Mouse (Mus musculus) pancreas, adult 10 weeks (tissue): ENCODE results near the gene Tcn2. TPM values are rescaled to one million over a fixed set of nuclear protein-coding genes. Genes with fewer than 3 reads are reported as not detected.

ENCODE experiments used
- polyA plus RNA-seq: library from polyadenylated mRNA; stranded (reverse); fragments of 350-450 nt; fragmentation: Illumina TruSeq; extraction: RNeasy Lipid Tissue Mini Kit (QIAGEN cat#74804); gene quantifications from one replicate; pipeline ENCODE4 v1.2.3, GENCODE M21; 2015; ENCODE audit warnings: low read depth, low replicate concordance; ENCODE audit not compliant: insufficient read depth

Gene Tcn2
- 27.4 TPM for polyA plus RNA-seq

DNA sequence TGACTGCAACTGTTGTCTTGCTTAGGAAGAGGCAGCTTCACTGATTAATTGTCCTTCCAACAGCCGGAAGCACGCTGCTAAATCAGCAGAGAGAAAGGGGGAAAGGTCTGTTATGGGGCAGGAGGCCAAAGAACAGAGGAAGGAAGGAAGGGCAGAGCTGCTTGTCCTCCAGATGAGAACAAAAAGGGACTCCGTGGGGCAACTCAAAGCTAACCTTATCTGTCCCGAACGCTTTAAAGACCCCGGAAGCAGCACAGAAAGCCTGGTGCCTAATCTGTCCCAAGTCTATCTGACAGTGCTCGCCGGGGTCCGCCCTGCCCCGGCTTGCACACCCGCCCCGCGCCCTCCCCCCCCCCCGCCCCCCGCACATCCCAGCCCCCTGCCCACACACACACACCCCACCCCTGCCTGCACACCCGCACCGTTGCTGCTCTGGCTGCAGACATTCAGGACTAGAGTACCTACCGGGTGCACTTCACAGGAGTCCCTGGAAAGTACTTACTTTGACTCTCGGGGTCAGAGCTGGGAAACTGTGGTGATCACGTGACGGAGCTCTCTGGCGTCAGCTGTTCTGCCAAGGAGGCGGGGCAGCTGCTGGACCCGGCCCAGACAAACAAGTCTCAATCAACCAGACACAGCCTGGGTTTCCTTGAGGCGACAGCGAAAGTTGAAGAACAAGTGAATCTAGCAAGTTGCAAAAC is at the start of gene Tcn2:
Tcn2 (minus strand) TSS at position 649 of the 701 bp plus-strand sequence.

DNA sequence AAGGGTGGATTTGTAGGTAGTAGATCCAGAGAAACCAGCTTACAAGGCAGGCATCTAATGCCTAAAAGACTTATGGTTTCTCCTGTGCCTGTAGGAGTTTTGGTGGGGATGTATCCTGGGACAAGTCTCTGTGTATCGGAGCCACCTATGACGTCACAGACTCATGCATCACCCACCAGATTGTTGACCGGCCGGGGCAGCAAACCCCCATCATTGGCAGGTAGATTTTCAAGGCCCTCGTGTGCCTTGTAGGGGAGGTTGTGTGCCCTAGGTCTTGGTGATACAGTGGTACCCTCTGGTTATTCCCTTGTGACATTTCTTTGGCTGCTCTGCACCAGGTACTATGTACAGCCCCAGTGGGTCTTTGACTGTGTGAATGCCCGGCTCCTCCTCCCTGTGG is 44.7 kb upstream of the Tcn2 start, which contains the start of gene 4930556J24Rik:
4930556J24Rik (minus strand) TSS at position 101 of the 400 bp plus-strand sequence.

DNA sequence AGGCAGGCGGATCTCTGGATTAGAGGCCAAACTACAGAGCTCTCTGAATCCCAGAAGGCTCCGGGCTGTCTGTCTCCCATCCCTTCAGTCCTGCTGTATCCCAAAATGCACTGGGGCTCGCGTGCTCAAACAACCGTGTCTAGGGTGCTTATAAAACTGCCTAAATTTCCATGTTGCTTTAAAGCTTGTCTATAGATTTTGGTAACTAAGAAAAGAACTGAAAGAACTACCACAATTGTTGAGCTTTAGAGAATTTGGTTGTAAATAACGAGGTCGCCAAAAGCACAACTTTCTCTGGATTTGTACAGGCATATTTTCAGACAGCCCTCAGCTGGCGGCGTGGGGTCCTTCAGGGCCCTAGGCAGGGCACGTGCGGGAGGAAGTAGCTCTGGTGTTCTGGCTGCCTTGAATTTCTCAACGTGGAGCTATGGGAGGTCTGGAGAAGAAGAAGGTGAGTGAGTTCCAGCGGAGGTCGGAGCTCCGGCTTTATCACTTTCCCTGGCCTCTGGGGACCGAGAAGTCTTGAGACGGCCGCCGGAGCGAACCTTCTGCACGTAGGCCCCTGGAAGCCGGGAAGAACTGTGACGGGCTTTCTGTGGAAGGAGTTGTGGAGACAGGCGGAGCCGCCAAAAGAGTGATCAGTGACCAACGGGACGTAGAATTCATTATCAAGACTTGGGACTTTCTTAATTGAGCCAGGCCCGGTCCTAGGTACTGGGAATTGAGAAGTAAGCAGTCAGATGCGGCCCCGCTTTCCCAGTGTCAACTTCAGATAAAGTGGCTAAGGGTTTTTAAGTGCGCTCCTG is 31.9 kb upstream of the Tcn2 start, which contains the start of gene Pes1:
Pes1 (plus strand) TSS at position 366 of the 806 bp plus-strand sequence.

DNA sequence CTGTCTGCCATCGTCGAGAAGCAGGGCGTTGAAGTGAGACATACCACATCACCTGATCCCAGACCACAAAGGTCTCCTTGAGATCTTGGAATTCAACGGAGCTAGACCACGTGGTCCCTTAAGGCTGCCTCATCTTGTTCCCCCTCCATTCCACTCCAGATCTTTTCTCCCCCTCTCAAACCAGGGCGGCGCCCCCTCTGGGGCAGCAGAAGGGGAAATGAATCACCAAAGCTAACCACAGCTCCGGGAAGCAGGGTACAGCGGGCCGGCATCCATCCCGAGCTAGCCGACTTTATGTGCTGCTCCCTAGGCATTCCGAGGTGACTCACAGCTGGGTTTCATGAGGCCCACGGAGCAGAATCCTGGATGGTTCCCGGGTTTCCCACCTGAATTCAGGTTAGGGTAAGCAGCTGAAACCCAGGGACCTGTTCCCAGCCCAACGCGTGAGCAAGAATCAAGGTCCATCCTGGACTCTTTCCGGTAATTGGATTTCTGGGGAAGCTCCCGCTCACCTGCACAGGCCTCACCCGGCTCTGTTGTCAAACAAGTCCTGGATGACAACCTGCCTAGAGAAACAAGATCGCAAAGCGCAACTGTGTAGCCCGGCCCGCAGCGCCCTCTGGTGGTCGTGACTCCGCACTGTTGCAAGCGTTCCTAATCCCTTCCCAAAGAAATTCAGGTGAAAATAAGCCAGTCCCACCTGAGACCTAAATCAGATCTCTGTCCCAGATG is 17.7 kb downstream of the Tcn2 start, which contains the start of gene Slc35e4:
Slc35e4 (minus strand) TSS at position 556 of the 732 bp plus-strand sequence.

DNA sequence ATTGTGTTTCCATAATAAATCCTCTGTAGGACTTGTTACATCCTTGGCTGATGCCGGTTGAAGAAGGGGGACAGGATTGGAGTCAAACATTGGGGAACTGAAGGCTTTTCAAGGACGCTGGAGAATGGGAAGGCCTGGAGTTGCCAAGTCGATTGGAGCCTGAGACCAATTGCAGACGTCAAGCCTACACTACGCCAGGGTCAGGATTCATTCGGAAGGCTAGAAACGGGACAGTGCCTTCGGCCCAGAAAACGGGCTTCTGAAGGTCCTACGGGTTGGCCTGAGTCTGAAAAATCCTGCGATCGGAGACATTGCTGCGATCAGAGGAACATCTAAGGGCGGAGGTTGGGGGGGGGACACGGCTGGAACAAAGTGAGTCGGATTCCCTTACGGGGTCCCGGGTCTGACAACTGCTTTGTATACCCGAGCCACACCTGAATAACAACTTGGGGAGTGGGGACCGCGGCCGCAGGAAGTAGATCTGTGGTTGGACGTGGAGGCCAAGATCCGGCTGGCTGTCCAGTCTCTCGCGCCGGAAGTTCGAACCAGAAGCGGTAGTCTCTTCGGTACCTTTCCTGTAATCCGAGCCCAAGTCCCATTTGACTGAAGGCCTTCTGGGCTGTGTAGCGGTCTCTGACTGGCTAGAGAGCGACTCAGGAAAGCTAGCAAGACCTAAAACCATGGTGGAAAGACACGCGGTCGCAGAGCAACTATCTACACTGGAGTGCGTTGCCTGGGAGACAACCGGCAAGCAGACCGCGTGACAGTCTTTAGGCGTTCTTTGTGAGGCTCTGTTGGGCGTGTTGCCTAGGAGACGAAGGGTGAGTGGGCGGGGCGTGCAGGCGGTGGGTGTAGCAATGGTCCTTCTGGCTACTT is 37.3 kb downstream of the Tcn2 start, which contains the start of the genes 4921536K21Rik and Dusp18:
4921536K21Rik (minus strand) TSS at position 693 of the 876 bp plus-strand sequence.
Dusp18 (plus strand) TSS at position 835 of the 876 bp plus-strand sequence.

Other genes starting within 250 kb of the Tcn2 start
- 0.78 TPM for gene Osbp2, start 68.3 kb downstream of the Tcn2 start, polyA plus RNA-seq
- not detected for gene 4921536K21Rik, start 37.1 kb downstream of the Tcn2 start, polyA plus RNA-seq
- gene Dusp18, start 36.9 kb downstream of the Tcn2 start, polyA plus RNA-seq = 1.1 TPM
- gene Slc35e4, start 17.5 kb downstream of the Tcn2 start, polyA plus RNA-seq = 1.6 TPM
- 8.3 TPM for gene Pes1, start 31.8 kb upstream of the Tcn2 start, polyA plus RNA-seq
- not detected for gene 4930556J24Rik, start 44.6 kb upstream of the Tcn2 start, polyA plus RNA-seq
- gene Gal3st1, start 51.5 kb upstream of the Tcn2 start, polyA plus RNA-seq = 2.3 TPM
- 2.7 TPM for gene Sec14l4, start 99.3 kb upstream of the Tcn2 start, polyA plus RNA-seq
- not detected for gene Sec14l3, start 132.7 kb upstream of the Tcn2 start, polyA plus RNA-seq
- gene Mtfp1, start 163.3 kb upstream of the Tcn2 start, polyA plus RNA-seq = 2.8 TPM
- 0.92 TPM for gene Sec14l2, start 191.3 kb upstream of the Tcn2 start, polyA plus RNA-seq
- gene Rnf215, start 203.0 kb upstream of the Tcn2 start, polyA plus RNA-seq = 11.9 TPM
- 5.4 TPM for gene Ccdc157, start 228.1 kb upstream of the Tcn2 start, polyA plus RNA-seq
- gene Sf3a1, start 228.2 kb upstream of the Tcn2 start, polyA plus RNA-seq = 7.4 TPM